Mouse (Mus musculus): ENCODE measurements around the gene Sec24d. TPM values are rescaled to one million over a fixed set of nuclear protein-coding genes. Genes with fewer than 3 reads are reported as not detected.
"Not testable (repeated sequence)": the region's sequence is repeated elsewhere in the genome, so short reads cannot be mapped to it uniquely, and the experiment has no call there.

Gene Sec24d
- polyA plus RNA-seq, 1 experiment from 2014 or later = 66.1 TPM

DNA sequence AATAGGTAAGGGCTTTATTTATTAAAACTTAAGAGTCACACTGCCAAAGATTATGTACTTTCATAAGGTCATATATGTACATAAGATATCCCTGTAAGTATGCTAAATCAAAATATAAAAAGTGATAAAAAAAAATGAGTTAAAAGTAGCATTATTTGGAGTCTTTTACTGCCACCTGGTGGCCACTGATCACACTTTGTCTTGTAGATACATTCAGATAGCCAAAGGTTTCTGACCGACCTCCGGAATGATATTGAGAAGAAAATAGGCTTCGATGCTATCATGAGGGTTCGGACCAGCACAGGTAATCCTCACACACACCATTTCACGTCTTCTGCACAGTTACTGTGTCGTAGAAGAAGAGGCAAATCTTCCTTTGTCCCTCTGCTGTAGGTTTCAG is 85.9 kb downstream of the Sec24d start:
- Histone ChIP-seq H3K9ac (ENCODE audit: low read depth, low read length) (no peak overlapping the region), H3K36me3 (ENCODE audit: control insufficient read depth, insufficient read depth, low read length) (peaks cover 8% of the 10 kb centered on the region), H3K9me3 (replicated peaks; ENCODE audit: control insufficient read depth, low read length) (no peaks in the 10 kb centered on the region), H3K27me3 (ENCODE audit: control insufficient read depth, insufficient read depth, low read length) (no peaks in the 10 kb centered on the region), H3K4me3 (ENCODE audit: low read depth, low read length) (no peak overlapping the region), H3K4me1 (ENCODE audit: control insufficient read depth, insufficient read depth, low read length) (peaks cover 3% of the 10 kb centered on the region; the same call in 1 of the 2 replicates), H3K27ac (ENCODE audit: low read depth, low read length) (no peak overlapping the region), H3K4me2 (no peak overlapping the region)
- whole genome bisulfite sequencing (ENCODE audit: insufficient replicate concordance) = 63% methylated on average over 6 of the region's 6 CpGs
- no peak for ATAC-seq (replicated peaks; ENCODE audit: insufficient number of reproducible peaks, low FRiP score, low TSS enrichment)

GRCm38 (mm10) chr3:123353661-123354060 is 86.4 kb downstream of the Sec24d start:
- peaks cover 8% of the 10 kb centered on the region for H3K36me3 ChIP-seq (ENCODE audit: control insufficient read depth, insufficient read depth, low read length)
- H3K27ac ChIP-seq (ENCODE audit: low read depth, low read length) = no peak overlapping the region
- H3K27me3 ChIP-seq (ENCODE audit: control insufficient read depth, insufficient read depth, low read length) = no peaks in the 10 kb centered on the region
- 85% methylated on average over 12 of the region's 12 CpGs for WGBS (ENCODE audit: insufficient replicate concordance)
- peaks cover 3% of the 10 kb centered on the region; the same call in 1 of the 2 replicates for H3K4me1 ChIP-seq (ENCODE audit: control insufficient read depth, insufficient read depth, low read length)
- no peaks in the 10 kb centered on the region for H3K9me3 ChIP-seq (replicated peaks; ENCODE audit: control insufficient read depth, low read length)
- H3K9ac ChIP-seq (ENCODE audit: low read depth, low read length) = no peak overlapping the region
- no peak for ATAC-seq (replicated peaks; ENCODE audit: insufficient number of reproducible peaks, low FRiP score, low TSS enrichment)
- H3K4me3 ChIP-seq (ENCODE audit: low read depth, low read length) = no peak overlapping the region
- no peak overlapping the region for H3K4me2 ChIP-seq

DNA sequence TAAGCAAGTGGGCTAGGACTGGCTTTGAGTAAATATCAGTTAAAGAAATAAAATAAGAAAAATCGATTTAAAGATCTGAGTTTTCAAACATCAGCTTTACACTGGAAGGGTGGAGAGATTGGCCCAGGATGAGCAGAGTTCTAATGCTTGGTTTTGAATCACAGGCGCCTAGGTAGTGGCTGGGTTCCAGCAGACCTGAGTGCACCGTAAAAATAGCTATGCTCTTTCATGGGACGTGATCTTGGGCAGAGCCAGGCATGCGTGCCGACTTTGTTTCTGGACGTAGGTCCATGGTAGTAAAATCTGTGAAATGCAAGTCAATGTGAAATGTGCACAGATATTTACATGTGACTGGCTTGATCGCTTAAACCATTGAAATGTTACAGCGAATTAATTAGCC is 87.1 kb downstream of the Sec24d start:
- Histone ChIP-seq H3K4me1 (ENCODE audit: control insufficient read depth, insufficient read depth, low read length) (peaks cover 3% of the 10 kb centered on the region; the same call in 1 of the 2 replicates), H3K27ac (ENCODE audit: low read depth, low read length) (peak overlapping the region; percentile 18; the same call in 1 of the 2 replicates), H3K9ac (ENCODE audit: low read depth, low read length) (no peak overlapping the region), H3K4me3 (ENCODE audit: low read depth, low read length) (no peak overlapping the region), H3K4me2 (no peak overlapping the region), H3K27me3 (ENCODE audit: control insufficient read depth, insufficient read depth, low read length) (no peaks in the 10 kb centered on the region), H3K9me3 (replicated peaks; ENCODE audit: control insufficient read depth, low read length) (no peaks in the 10 kb centered on the region), H3K36me3 (ENCODE audit: control insufficient read depth, insufficient read depth, low read length) (peaks cover 8% of the 10 kb centered on the region)
- no peak for ATAC-seq (replicated peaks; ENCODE audit: insufficient number of reproducible peaks, low FRiP score, low TSS enrichment)
- WGBS (ENCODE audit: insufficient replicate concordance) = 76% methylated on average over 9 of the region's 9 CpGs

- H3K4me3 ChIP-seq (ENCODE audit: low read depth, low read length) = no peak overlapping the region
- no peak overlapping the region for H3K27ac ChIP-seq (ENCODE audit: low read depth, low read length)
- H3K4me1 ChIP-seq (ENCODE audit: control insufficient read depth, insufficient read depth, low read length) = peaks cover 3% of the 10 kb centered on the region; the same call in 1 of the 2 replicates
- no peaks in the 10 kb centered on the region for H3K27me3 ChIP-seq (ENCODE audit: control insufficient read depth, insufficient read depth, low read length)
- ATAC-seq (replicated peaks; ENCODE audit: insufficient number of reproducible peaks, low FRiP score, low TSS enrichment) = no peak
- peaks cover 10% of the 10 kb centered on the region for H3K36me3 ChIP-seq (ENCODE audit: control insufficient read depth, insufficient read depth, low read length)
- no peaks in the 10 kb centered on the region for H3K9me3 ChIP-seq (replicated peaks; ENCODE audit: control insufficient read depth, low read length)
- WGBS (ENCODE audit: insufficient replicate concordance) = 70% methylated on average over 4 of the region's 4 CpGs
- H3K9ac ChIP-seq (ENCODE audit: low read depth, low read length) = no peak overlapping the region
- no peak overlapping the region for H3K4me2 ChIP-seq
These were observed 89.2 kb downstream of the Sec24d start for GRCm38 (mm10) chr3:123356377-123356991.

GRCm38 (mm10) chr3:123366820-123367219 is 99.6 kb downstream of the Sec24d start:
- peaks cover 16% of the 10 kb centered on the region for H3K36me3 ChIP-seq (ENCODE audit: control insufficient read depth, insufficient read depth, low read length)
- not testable (repeated sequence) for H3K4me2 ChIP-seq; H3K9ac ChIP-seq (ENCODE audit: low read depth, low read length); ATAC-seq (replicated peaks; ENCODE audit: insufficient number of reproducible peaks, low FRiP score, low TSS enrichment); H3K27ac ChIP-seq (ENCODE audit: low read depth, low read length); H3K4me1 ChIP-seq (ENCODE audit: control insufficient read depth, insufficient read depth, low read length); H3K9me3 ChIP-seq (replicated peaks; ENCODE audit: control insufficient read depth, low read length); H3K4me3 ChIP-seq (ENCODE audit: low read depth, low read length); H3K27me3 ChIP-seq (ENCODE audit: control insufficient read depth, insufficient read depth, low read length)
- WGBS (ENCODE audit: insufficient replicate concordance) = 67% methylated on average over 2 of the region's 2 CpGs

GRCm38 (mm10) chr3:123369161-123369560 is 101.9 kb downstream of the Sec24d start:
- ATAC-seq (replicated peaks; ENCODE audit: insufficient number of reproducible peaks, low FRiP score, low TSS enrichment) = no peak
- Histone ChIP-seq H3K36me3 (ENCODE audit: control insufficient read depth, insufficient read depth, low read length) (peaks cover 9% of the 10 kb centered on the region), H3K9ac (ENCODE audit: low read depth, low read length) (no peak overlapping the region), H3K4me1 (ENCODE audit: control insufficient read depth, insufficient read depth, low read length) (no peaks in the 10 kb centered on the region), H3K27ac (ENCODE audit: low read depth, low read length) (no peak overlapping the region), H3K4me3 (ENCODE audit: low read depth, low read length) (no peak overlapping the region), H3K9me3 (replicated peaks; ENCODE audit: control insufficient read depth, low read length) (no peaks in the 10 kb centered on the region), H3K27me3 (ENCODE audit: control insufficient read depth, insufficient read depth, low read length) (no peaks in the 10 kb centered on the region), H3K4me2 (no peak overlapping the region)
- 87% methylated on average over 12 of the region's 12 CpGs for WGBS (ENCODE audit: insufficient replicate concordance)

- 93% methylated on average over 5 of the region's 5 CpGs for WGBS (ENCODE audit: insufficient replicate concordance)
- ATAC-seq (replicated peaks; ENCODE audit: insufficient number of reproducible peaks, low FRiP score, low TSS enrichment) = no peak
- H3K27me3 ChIP-seq (ENCODE audit: control insufficient read depth, insufficient read depth, low read length) = no peaks in the 10 kb centered on the region
- H3K4me3 ChIP-seq (ENCODE audit: low read depth, low read length) = no peak overlapping the region
- peaks cover 8% of the 10 kb centered on the region; the same call in 1 of the 2 replicates for H3K36me3 ChIP-seq (ENCODE audit: control insufficient read depth, insufficient read depth, low read length)
- H3K27ac ChIP-seq (ENCODE audit: low read depth, low read length) = no peak overlapping the region
- H3K4me2 ChIP-seq = no peak overlapping the region
- H3K9me3 ChIP-seq (replicated peaks; ENCODE audit: control insufficient read depth, low read length) = no peaks in the 10 kb centered on the region
- no peaks in the 10 kb centered on the region for H3K4me1 ChIP-seq (ENCODE audit: control insufficient read depth, insufficient read depth, low read length)
- H3K9ac ChIP-seq (ENCODE audit: low read depth, low read length) = no peak overlapping the region
These were observed 103.7 kb downstream of the Sec24d start for GRCm38 (mm10) chr3:123370927-123371326.

- whole genome bisulfite sequencing (ENCODE audit: insufficient replicate concordance) = 29% methylated on average over 11 of the region's 11 CpGs
- ATAC-seq (replicated peaks; ENCODE audit: insufficient number of reproducible peaks, low FRiP score, low TSS enrichment) = peak; percentile 52; the same call in 1 of the 2 replicates
- Histone ChIP-seq H3K27me3 (ENCODE audit: control insufficient read depth, insufficient read depth, low read length) (no peaks in the 10 kb centered on the region), H3K4me1 (ENCODE audit: control insufficient read depth, insufficient read depth, low read length) (no peaks in the 10 kb centered on the region), H3K9me3 (replicated peaks; ENCODE audit: control insufficient read depth, low read length) (no peaks in the 10 kb centered on the region), H3K36me3 (ENCODE audit: control insufficient read depth, insufficient read depth, low read length) (peaks cover 9% of the 10 kb centered on the region; the same call in 1 of the 2 replicates), H3K9ac (ENCODE audit: low read depth, low read length) (no peak overlapping the region), H3K4me3 (ENCODE audit: low read depth, low read length) (no peak overlapping the region), H3K27ac (ENCODE audit: low read depth, low read length) (no peak overlapping the region), H3K4me2 (no peak overlapping the region)
These were observed 104.7 kb downstream of the Sec24d start for GRCm38 (mm10) chr3:123371766-123372535.
